Mouse (Mus musculus) bone marrow, adult 2 months (tissue): Measurements from ENCODE around the gene Atp5d.

Source experiments
- CTCF ChIP-seq: fragments of 200-500 bp; IDR thresholded peaks from 2 replicates; pipeline ENCODE4 v1.5.1; 2011; ENCODE audit warnings: low read length, control low read depth; ENCODE audit not compliant: control insufficient read depth, insufficient read depth
- POLR2A ChIP-seq: fragments of 200-500 bp; IDR thresholded peaks from 2 replicates; pipeline ENCODE4 v1.6.1; 2011; ENCODE audit warnings: low read depth, mild to moderate bottlenecking, control low read depth, low read length, borderline replicate concordance; ENCODE audit not compliant: control insufficient read depth

GRCm38 (mm10) chr10:80127920-80128319 is 10.5 kb upstream of the Atp5d start:
- TF ChIP-seq CTCF, result no peak
- no peak for TF ChIP-seq POLR2A
